Mouse (Mus musculus) MEL (cell line): ENCODE measurements around the gene Dzip1.

Experiments used
- CTCF ChIP-seq, 3 experiments: IDR thresholded peaks in 2 of 3; conservative IDR thresholded peaks in 1 of 3; 2 replicates each; pipeline ENCODE4 v1.5.1; 2011 to 2012; ENCODE audit warnings: low read length in 3 of 3, low read depth in 2 of 3, mild to moderate bottlenecking in 2 of 3, improper control_type of control experiment in 1 of 3, inconsistent platforms in 1 of 3, mixed read lengths in 1 of 3, moderate library complexity in 1 of 3; ENCODE audit not compliant: control insufficient read depth in 1 of 3, insufficient read depth in 1 of 3, poor library complexity in 1 of 3, severe bottlenecking in 1 of 3
- ELF1 ChIP-seq: IDR thresholded peaks from 2 replicates; pipeline ENCODE4 v1.6.1; 2014; ENCODE audit warnings: low read depth, mild to moderate bottlenecking, inconsistent platforms, low read length, improper control_type of control experiment, moderate library complexity
- EP300 ChIP-seq, 2 experiments: IDR thresholded peaks; 2 replicates each; pipeline ENCODE4 v1.6.1; 2011; ENCODE audit warnings: improper control_type of control experiment in 2 of 2, low read length in 2 of 2, low read depth in 1 of 2, mild to moderate bottlenecking in 1 of 2
- HCFC1 ChIP-seq: IDR thresholded peaks from 2 replicates; pipeline ENCODE4 v1.6.1; 2012; ENCODE audit warnings: low read depth, mild to moderate bottlenecking, inconsistent platforms, low read length, improper control_type of control experiment, moderate library complexity
- MAX ChIP-seq: IDR thresholded peaks from 2 replicates; pipeline ENCODE4 v1.6.1; 2011; ENCODE audit warnings: low read length, improper control_type of control experiment
- MAZ ChIP-seq: IDR thresholded peaks from 2 replicates; pipeline ENCODE4 v1.6.1; 2012; ENCODE audit warnings: low read depth, mild to moderate bottlenecking, inconsistent platforms, low read length, improper control_type of control experiment
- MXI1 ChIP-seq: IDR thresholded peaks from 2 replicates; pipeline ENCODE4 v1.6.1; 2011; ENCODE audit warnings: mild to moderate bottlenecking, low read depth, low read length, improper control_type of control experiment
- MYB ChIP-seq: IDR thresholded peaks from 2 replicates; pipeline ENCODE4 v1.6.1; 2011; ENCODE audit warnings: mild to moderate bottlenecking, low read depth, low read length, improper control_type of control experiment
- POLR2AphosphoS5 ChIP-seq: IDR thresholded peaks from 2 replicates; pipeline ENCODE4 v1.6.1; 2012; ENCODE audit warnings: low read depth, borderline replicate concordance, mild to moderate bottlenecking, inconsistent platforms, low read length, moderate library complexity, mixed read lengths
- SMC3 ChIP-seq: IDR thresholded peaks from 2 replicates; pipeline ENCODE4 v1.6.1; 2011; ENCODE audit warnings: low read depth, low read length, improper control_type of control experiment
- TCF12 ChIP-seq: IDR thresholded peaks from 2 replicates; pipeline ENCODE4 v1.6.1; 2014; ENCODE audit warnings: low read depth, mild to moderate bottlenecking, inconsistent platforms, low read length, improper control_type of control experiment, moderate library complexity
- ZKSCAN1 ChIP-seq: IDR thresholded peaks from 2 replicates; pipeline ENCODE4 v1.6.1; 2012; ENCODE audit warnings: low read depth, mild to moderate bottlenecking, inconsistent platforms, low read length, improper control_type of control experiment, moderate library complexity

GRCm38 (mm10) chr14:118895655-118896054 is 29.6 kb downstream of the Dzip1 start:
- no peak for TF ChIP-seq CTCF (IDR thresholded peaks at IDR 0.05 in 2 of 3, conservative IDR thresholded peaks at IDR 0.05 in 1 of 3; ENCODE audit: control insufficient read depth in 1 of 3, insufficient read depth in 1 of 3, low read depth in 2 of 3, low read length in 3 of 3, poor library complexity in 1 of 3, severe bottlenecking in 1 of 3)
- TF ChIP-seq ZKSCAN1, result no peak
- TF ChIP-seq MAX, result no peak
- TF ChIP-seq MXI1, result no peak
- no peak for TF ChIP-seq SMC3
- no peak for TF ChIP-seq MYB
- TF ChIP-seq MAZ, result no peak
- no peak for TF ChIP-seq ELF1
- no peak for TF ChIP-seq EP300 (IDR thresholded peaks at IDR 0.05; ENCODE audit: low read depth in 1 of 2, low read length in 2 of 2)
- TF ChIP-seq TCF12, result no peak
- TF ChIP-seq POLR2AphosphoS5, result no peak
- no peak for TF ChIP-seq HCFC1
